Mouse (Mus musculus) central nervous system, embryonic 14 days (tissue): ENCODE measurements around the gene Ilvbl. TPM values are rescaled to one million over a fixed set of nuclear protein-coding genes. Genes with fewer than 3 reads are reported as not detected.

Experiments
- polyA plus RNA-seq: library from polyadenylated mRNA; depleted of rRNA; stranded (reverse); fragments of >200 nt; gene quantifications from 2 replicates; pipeline ENCODE4 v1.2.3, GENCODE M21; 2012; rRNA removed

Gene Ilvbl
- polyA plus RNA-seq, result 40.9 and 56.5 TPM in 2 replicates

DNA sequence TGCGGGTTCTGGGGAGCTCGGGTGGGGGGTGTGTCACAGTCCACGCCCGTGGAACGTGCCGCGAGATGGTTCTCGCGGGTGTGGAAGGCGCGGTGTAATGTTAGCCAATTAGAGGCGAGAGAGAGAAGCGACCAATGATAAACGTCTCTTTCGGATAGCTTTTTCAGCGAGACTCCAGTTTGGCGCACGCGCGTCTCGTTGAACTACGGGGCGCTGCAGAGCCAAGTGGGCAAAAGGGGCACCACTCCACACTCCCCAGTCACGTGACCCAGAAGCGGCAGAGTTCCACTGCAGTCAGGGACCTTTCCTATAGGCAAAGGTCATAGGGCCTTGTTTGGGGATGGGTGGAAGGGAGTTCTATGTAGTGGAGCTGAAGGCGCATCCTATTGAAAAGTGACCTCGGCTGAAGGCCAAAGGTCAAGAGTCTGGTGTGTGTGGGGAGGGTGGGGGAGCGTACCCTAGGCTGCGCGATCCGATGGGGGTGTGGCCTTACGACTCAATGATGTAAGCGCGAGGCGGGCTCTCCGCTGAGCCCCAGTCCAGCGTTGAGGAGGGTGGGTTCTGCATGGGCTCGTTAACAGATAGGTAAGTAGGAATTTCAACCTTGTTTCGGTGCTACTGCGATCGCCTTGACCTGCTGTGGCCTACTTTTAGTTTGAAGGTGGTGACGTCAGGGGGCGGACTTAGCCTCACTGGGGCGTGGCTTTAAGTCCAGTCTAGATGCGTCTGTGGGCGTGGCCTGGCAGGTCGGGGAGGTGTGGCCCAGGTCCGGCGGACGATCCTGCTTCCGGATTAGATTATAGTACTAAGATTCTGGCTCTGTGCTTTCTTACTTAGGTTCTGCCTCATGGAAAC, at the start of gene Ilvbl:
Gene Ilvbl, plus strand, starts transcription at position 97 of the 855 bp plus-strand sequence.

GRCm38 (mm10) chr10:78591406-78592328, 17.5 kb downstream of the Ilvbl start, which contains the start of gene Syde1:
Syde1 (minus strand) TSS chr10:78591964.

GRCm38 (mm10) chr10:78617974-78618373, 43.8 kb downstream of the Ilvbl start, which contains the start of gene Olfr1357:
Olfr1357 (minus strand) TSS chr10:78618074.

Other genes starting within 250 kb of the Ilvbl start
- 68.7 and 75.8 TPM in 2 replicates for gene Agpat3, start 221.9 kb upstream of the Ilvbl start, polyA plus RNA-seq
- 400 and 403 TPM in 2 replicates for gene Rrp1, start 161.3 kb upstream of the Ilvbl start, polyA plus RNA-seq
- gene Cstb, start 148.7 kb upstream of the Ilvbl start, polyA plus RNA-seq, result 83.0 and 84.1 TPM in 2 replicates
- 13.6 and 17.3 TPM in 2 replicates for gene Pdxk, start 109.4 kb upstream of the Ilvbl start, polyA plus RNA-seq
- not detected in 2 replicates for gene Olfr1358, start 56.9 kb upstream of the Ilvbl start, polyA plus RNA-seq
- gene Syde1, start 17.6 kb downstream of the Ilvbl start, polyA plus RNA-seq, result 9.6 and 15.8 TPM in 2 replicates
- not detected in 2 replicates for gene Olfr1357, start 43.7 kb downstream of the Ilvbl start, polyA plus RNA-seq
- 0.24 TPM in 1 of 2 replicates, not detected in the other for gene Casp14, start 143.9 kb downstream of the Ilvbl start, polyA plus RNA-seq
- 0.14 and 0.15 TPM in 2 replicates for gene Ccdc105, start 178.7 kb downstream of the Ilvbl start, polyA plus RNA-seq
- 9.2 and 10.9 TPM in 2 replicates for gene Slc1a6, start 206.2 kb downstream of the Ilvbl start, polyA plus RNA-seq